Mouse (Mus musculus) CH12.LX (cell line): Measurements from ENCODE around the gene Coasy. TPM values are rescaled to one million over a fixed set of nuclear protein-coding genes. Genes with fewer than 3 reads are reported as not detected.

Source experiments
- DNase-seq: peaks from one replicate; pipeline ENCODE4 v3.0.0-alpha.2; 2013; ENCODE audit errors: extremely low read depth
- H3K27ac ChIP-seq: 2 replicates; pipeline ENCODE4 v1.5.1; 2012; ENCODE audit warnings: low read depth, mild to moderate bottlenecking, control low read depth, moderate library complexity; ENCODE audit not compliant: insufficient read depth
- H3K27me3 ChIP-seq: replicated peaks from 2 replicates; pipeline ENCODE3; 2012; ENCODE audit warnings: inconsistent platforms
- H3K36me3 ChIP-seq, 2 experiments: replicated peaks in 1 of 2; 2 replicates each; pipeline versions ENCODE3 to v1.6.1; 2012; ENCODE audit warnings: inconsistent platforms in 1 of 2, low read length in 1 of 2, mild to moderate bottlenecking in 1 of 2, mixed read lengths in 1 of 2, moderate library complexity in 1 of 2; ENCODE audit not compliant: control insufficient read depth in 1 of 2, insufficient read depth in 1 of 2
- H3K4me1 ChIP-seq, 2 experiments: 2 replicates each; pipeline ENCODE4 v1.6.1; 2012; ENCODE audit warnings: inconsistent platforms in 1 of 2, moderate library complexity in 1 of 2; ENCODE audit not compliant: insufficient read depth in 2 of 2, control insufficient read depth in 1 of 2
- H3K4me2 ChIP-seq: 2 replicates; pipeline ENCODE4 v1.6.1; 2012; ENCODE audit warnings: low read depth, mild to moderate bottlenecking, control low read depth; ENCODE audit not compliant: poor library complexity, insufficient read depth, severe bottlenecking
- H3K4me3 ChIP-seq, 3 experiments: fragments of 150-350 bp in 1 of 3; sonication (generic) in 1 of 3; replicated peaks in 1 of 3; 2 replicates each; pipeline versions ENCODE3 to v1.5.1; 2011 to 2012; ENCODE audit warnings: low read depth in 2 of 3, low read length in 2 of 3, mild to moderate bottlenecking in 2 of 3, moderate library complexity in 2 of 3, control low read depth in 1 of 3, improper control_type of control experiment in 1 of 3, inconsistent platforms in 1 of 3, mixed read lengths in 1 of 3; ENCODE audit not compliant: poor library complexity in 1 of 3
- H3K79me2 ChIP-seq: replicated peaks from 2 replicates; pipeline ENCODE4 v1.6.1; 2012; ENCODE audit warnings: mild to moderate bottlenecking, moderate library complexity; ENCODE audit not compliant: control insufficient read depth, poor library complexity, insufficient read depth, severe bottlenecking; ENCODE audit errors: extremely low read depth
- H3K9ac ChIP-seq: 2 replicates; pipeline ENCODE4 v1.6.1; 2012; ENCODE audit warnings: low read depth, mild to moderate bottlenecking, control low read depth, moderate library complexity; ENCODE audit not compliant: insufficient read depth
- H3K9me3 ChIP-seq: replicated peaks from 2 replicates; pipeline ENCODE3; 2012; ENCODE audit warnings: low read length, inconsistent platforms, mixed read lengths
- CHD1 ChIP-seq: IDR thresholded peaks from 2 replicates; pipeline ENCODE4 v1.6.1; 2012; ENCODE audit warnings: low read depth, low read length, improper control_type of control experiment, inconsistent platforms
- CHD2 ChIP-seq: IDR thresholded peaks from 2 replicates; pipeline ENCODE4 v1.6.1; 2011; ENCODE audit warnings: low read length, improper control_type of control experiment
- CTCF ChIP-seq, 2 experiments: IDR thresholded peaks in 1 of 2; conservative IDR thresholded peaks in 1 of 2; 2 replicates each; pipeline ENCODE4 v1.5.1; 2011 to 2012; ENCODE audit warnings: low read depth in 2 of 2, low read length in 2 of 2, improper control_type of control experiment in 1 of 2, inconsistent platforms in 1 of 2, mild to moderate bottlenecking in 1 of 2, moderate library complexity in 1 of 2
- ELF1 ChIP-seq: IDR thresholded peaks from 2 replicates; pipeline ENCODE4 v1.6.1; 2014; ENCODE audit warnings: low read depth, mild to moderate bottlenecking, inconsistent platforms, low read length, improper control_type of control experiment
- EP300 ChIP-seq: IDR thresholded peaks from 2 replicates; pipeline ENCODE4 v1.6.1; 2011; ENCODE audit warnings: low read length, improper control_type of control experiment
- ETS1 ChIP-seq: conservative IDR thresholded peaks from 2 replicates; pipeline ENCODE4 v1.6.1; 2012; ENCODE audit warnings: low read depth, mild to moderate bottlenecking, inconsistent platforms, low read length, improper control_type of control experiment, moderate library complexity
- GABPA ChIP-seq: IDR thresholded peaks from 2 replicates; pipeline ENCODE4 v1.6.1; 2012; ENCODE audit warnings: low read depth, low read length, improper control_type of control experiment, inconsistent platforms; ENCODE audit not compliant: insufficient replicate concordance
- HCFC1 ChIP-seq: IDR thresholded peaks from 2 replicates; pipeline ENCODE4 v1.6.1; 2012; ENCODE audit warnings: low read depth, mild to moderate bottlenecking, inconsistent platforms, low read length, improper control_type of control experiment
- JUND ChIP-seq: conservative IDR thresholded peaks from 2 replicates; pipeline ENCODE4 v1.6.1; 2011; ENCODE audit warnings: low read depth, low read length, improper control_type of control experiment
- KAT2A ChIP-seq: IDR thresholded peaks from 2 replicates; pipeline ENCODE4 v1.6.1; 2012; ENCODE audit warnings: low read length, improper control_type of control experiment, inconsistent platforms; ENCODE audit not compliant: insufficient replicate concordance
- MAFK ChIP-seq: IDR thresholded peaks from 2 replicates; pipeline ENCODE4 v1.6.1; 2011; ENCODE audit warnings: low read length, improper control_type of control experiment; ENCODE audit not compliant: insufficient replicate concordance
- MAX ChIP-seq: IDR thresholded peaks from 2 replicates; pipeline ENCODE4 v1.6.1; 2011; ENCODE audit warnings: low read length, improper control_type of control experiment
- MAZ ChIP-seq: IDR thresholded peaks from 2 replicates; pipeline ENCODE4 v1.6.1; 2012; ENCODE audit warnings: low read depth, mild to moderate bottlenecking, inconsistent platforms, low read length, improper control_type of control experiment, moderate library complexity
- MEF2A ChIP-seq: IDR thresholded peaks from 2 replicates; pipeline ENCODE4 v1.6.1; 2014; ENCODE audit warnings: low read depth, mild to moderate bottlenecking, inconsistent platforms, low read length, improper control_type of control experiment, borderline replicate concordance
- MXI1 ChIP-seq: IDR thresholded peaks from 2 replicates; pipeline ENCODE4 v1.6.1; 2011; ENCODE audit warnings: mild to moderate bottlenecking, low read depth, low read length, improper control_type of control experiment
- NRF1 ChIP-seq: IDR thresholded peaks from 2 replicates; pipeline ENCODE4 v1.6.1; 2014; ENCODE audit warnings: low read depth, mild to moderate bottlenecking, inconsistent platforms, low read length, improper control_type of control experiment, moderate library complexity
- PAX5 ChIP-seq: IDR thresholded peaks from 2 replicates; pipeline ENCODE4 v1.6.1; 2012; ENCODE audit warnings: low read length, inconsistent platforms, mixed read lengths
- RAD21 ChIP-seq: IDR thresholded peaks from 2 replicates; pipeline ENCODE4 v1.6.1; 2011; ENCODE audit warnings: low read depth, mild to moderate bottlenecking, low read length, improper control_type of control experiment, moderate library complexity
- SIN3A ChIP-seq: IDR thresholded peaks from 2 replicates; pipeline ENCODE4 v1.6.1; 2012; ENCODE audit warnings: low read length, improper control_type of control experiment, inconsistent platforms
- SMC3 ChIP-seq: IDR thresholded peaks from 2 replicates; pipeline ENCODE4 v1.6.1; 2011; ENCODE audit warnings: low read depth, low read length, improper control_type of control experiment
- TCF12 ChIP-seq: IDR thresholded peaks from 2 replicates; pipeline ENCODE4 v1.6.1; 2014; ENCODE audit warnings: low read depth, mild to moderate bottlenecking, inconsistent platforms, low read length, improper control_type of control experiment
- UBTF ChIP-seq: IDR thresholded peaks from 2 replicates; pipeline ENCODE4 v1.6.1; 2012; ENCODE audit warnings: low read depth, mild to moderate bottlenecking, inconsistent platforms, low read length, improper control_type of control experiment, moderate library complexity
- USF2 ChIP-seq: conservative IDR thresholded peaks from 2 replicates; pipeline ENCODE4 v1.6.1; 2011; ENCODE audit warnings: low read depth, low read length, improper control_type of control experiment
- ZC3H11A ChIP-seq: IDR thresholded peaks from 2 replicates; pipeline ENCODE4 v1.6.1; 2012; ENCODE audit warnings: low read depth, mild to moderate bottlenecking, inconsistent platforms, low read length, improper control_type of control experiment
- ZKSCAN1 ChIP-seq: IDR thresholded peaks from 2 replicates; pipeline ENCODE4 v1.6.1; 2012; ENCODE audit warnings: low read depth, inconsistent platforms, low read length, improper control_type of control experiment, borderline replicate concordance
- ZMIZ1 ChIP-seq: IDR thresholded peaks from 2 replicates; pipeline ENCODE4 v1.6.1; 2012; ENCODE audit warnings: low read depth, mild to moderate bottlenecking, inconsistent platforms, low read length, improper control_type of control experiment
- dilution Hi-C: fragments of 300-500 bp; cut with MboI; formaldehyde crosslinking; loops from 2 replicates; pipeline ENCODE4 v1.14.3; 2020; ENCODE audit warnings: low sequenced_read_pairs; ENCODE audit not compliant: extremely low pct_unique_long_range_greater_than_20kb, extremely low pct_ligation_motif_present
- in situ Hi-C: fragments of 300-500 bp; cut with MboI; formaldehyde crosslinking; loops from 3 replicates; pipeline ENCODE4 v1.14.3; 2019; ENCODE audit warnings: low sequenced_read_pairs, low pct_ligation_motif_present, low pct_unique_long_range_greater_than_20kb, mixed read lengths
- polyA plus RNA-seq: library from polyadenylated mRNA; unstranded; fragments of >175 nt; gene quantifications from 2 replicates; pipeline ENCODE4 v1.2.1, GENCODE M21; 2012; ENCODE audit warnings: low read depth; ENCODE audit not compliant: insufficient read length
- total RNA-seq, 2 experiments: library from RNA; depleted of rRNA; stranded (reverse); fragments of 300-350 nt in 1 of 2; fragments of >200 nt in 1 of 2; gene quantifications; 2 replicates each; pipeline ENCODE4 v1.2.3; 2012 to 2014

Gene Coasy
- total and polyA plus RNA-seq, 3 experiments = 60.4 to 78.9 (median 63.4) TPM

GRCm38 (mm10) chr11:101081659-101082058 is 706 bp upstream of the Coasy start:
- in situ Hi-C loops = loop anchor here (5.0 to 10.0 kb wide), 2 partner anchors 101 to 223 kb away; partner anchors contain the start of gene Becn1
- dilution Hi-C loops = no loop called here
- H3K4me1 ChIP-seq = peaks cover 17 to 41% of the 10 kb centered on the region in 2 experiments

GRCm38 (mm10) chr11:101083083-101083697 is 825 bp downstream of the Coasy start:
- peak overlapping the region; percentile 80 for H3K4me2 ChIP-seq
- H3K9ac ChIP-seq = peak overlapping the region; percentile 95
- H3K9me3 ChIP-seq = no peaks in the 10 kb centered on the region
- H3K27me3 ChIP-seq = peaks cover 3% of the 10 kb centered on the region
- DNase-seq = no peak
- peaks cover 14 to 32% of the 10 kb centered on the region in 2 experiments for H3K36me3 ChIP-seq
- in situ Hi-C loops (loop anchor here (5.0 to 10.0 kb wide), 2 partner anchors 99 to 222 kb away; partner anchors contain the start of gene Becn1), dilution Hi-C loops (no loop called here)
- peaks cover 22 to 50% of the 10 kb centered on the region in 2 experiments for H3K4me1 ChIP-seq
- TF ChIP-seq ELF1 (no peak), NRF1 (no peak), RAD21 (no peak), ZMIZ1 (no peak), ZKSCAN1 (no peak), CHD1 (no peak), MAFK (no peak), SMC3 (no peak), ZC3H11A (no peak), MAZ (no peak), MXI1 (no peak; the same call in none of the 2 replicates), MAX (no peak), KAT2A (no peak), TCF12 (no peak), MEF2A (no peak), USF2 (no peak), JUND (no peak), CTCF (conservative IDR thresholded peaks at IDR 0.05 in 1 of 2, IDR thresholded peaks at IDR 0.05 in 1 of 2; ENCODE audit: low read depth in 2 of 2, low read length in 2 of 2) (no peak)
- H3K79me2 ChIP-seq = peaks cover 17% of the 10 kb centered on the region; the same call in 1 of the 2 replicates
- peak overlapping the region; percentile 75 to 100 (median 88) for H3K4me3 ChIP-seq
- peak overlapping the region; percentile 55 for H3K27ac ChIP-seq

More at GRCm38 (mm10) chr11:101081659-101082058, 706 bp upstream of the Coasy start:
- peaks cover 14% of the 10 kb centered on the region; the same call in 1 of the 2 replicates for H3K79me2 ChIP-seq
- TF ChIP-seq RAD21 = no peak
- no peak for TF ChIP-seq PAX5
- no peak for TF ChIP-seq GABPA
- TF ChIP-seq UBTF = no peak
- no peak for TF ChIP-seq ZMIZ1
- TF ChIP-seq EP300 = no peak
- no peak for TF ChIP-seq HCFC1
- no peak for TF ChIP-seq ZC3H11A
- no peak; the same call in 1 of the 2 replicates for TF ChIP-seq MXI1
- TF ChIP-seq CHD1 = no peak
- no peak for TF ChIP-seq ELF1
- TF ChIP-seq ETS1 = no peak
- no peak for TF ChIP-seq SIN3A
- TF ChIP-seq CHD2 = no peak
- H3K36me3 ChIP-seq = peaks cover 16 to 34% of the 10 kb centered on the region in 2 experiments
- no peak overlapping the region for H3K27ac ChIP-seq
- peak overlapping the region; percentile 79 for H3K4me2 ChIP-seq
- no peak for DNase-seq
- peaks cover 3% of the 10 kb centered on the region for H3K27me3 ChIP-seq
- H3K9ac ChIP-seq = peak overlapping the region; percentile 60
- no peaks in the 10 kb centered on the region for H3K9me3 ChIP-seq
- peak overlapping the region in 2 of 3 experiments; percentile 75 to 94 for H3K4me3 ChIP-seq
